Mouse (Mus musculus): ENCODE measurements at regions not wholly inside any gene's neighbourhood (a gene's known extent, or its start where the extent isn't known, plus 50 kb on each side); places are given as distances from the start of the nearest gene placed in this dataset.

- WGBS, result 71% methylated on average over 2 of the region's 2 CpGs
- Histone ChIP-seq H3K9me3 (no peaks in the 10 kb centered on the region), H3K36me3 (no peaks in the 10 kb centered on the region), H3K4me2 (replicated peaks) (no peak overlapping the region), H3K4me1 (replicated peaks) (no peaks in the 10 kb centered on the region), H3K4me3 (replicated peaks) (no peak overlapping the region), H3K9ac (replicated peaks) (no peak overlapping the region), H3K27me3 (no peaks in the 10 kb centered on the region), H3K27ac (no peak overlapping the region)
- peak; percentile 58; the same call in 1 of the 2 replicates for ATAC-seq
Observed at GRCm38 (mm10) chr2:63472248-63472647, 288.2 kb upstream of the Kcnh7 start.

GRCm38 (mm10) chr2:63459112-63459511 lies 275.0 kb upstream of the Kcnh7 start:
- H3K27me3 ChIP-seq, result no peaks in the 10 kb centered on the region
- no peaks in the 10 kb centered on the region for H3K4me1 ChIP-seq (replicated peaks)
- no peak overlapping the region for H3K4me2 ChIP-seq (replicated peaks)
- H3K9me3 ChIP-seq, result no peaks in the 10 kb centered on the region
- H3K9ac ChIP-seq (replicated peaks), result no peak overlapping the region
- H3K4me3 ChIP-seq (replicated peaks), result no peak overlapping the region
- H3K27ac ChIP-seq, result no peak overlapping the region
- ATAC-seq, result no peak
- WGBS, result 85% methylated on average over 2 of the region's 2 CpGs
- H3K36me3 ChIP-seq, result no peaks in the 10 kb centered on the region

GRCm38 (mm10) chr2:63454263-63455011 lies 270.4 kb upstream of the Kcnh7 start:
- 0 out of 2 replicates have a peak, but pooled peaks have one; percentile 20 for ATAC-seq
- H3K36me3 ChIP-seq, result no peaks in the 10 kb centered on the region
- 76% methylated on average over 10 of the region's 10 CpGs for WGBS
- H3K9ac ChIP-seq (replicated peaks), result no peak overlapping the region
- H3K4me1 ChIP-seq (replicated peaks), result no peaks in the 10 kb centered on the region
- H3K27ac ChIP-seq, result no peak overlapping the region
- H3K4me2 ChIP-seq (replicated peaks), result no peak overlapping the region
- no peaks in the 10 kb centered on the region for H3K9me3 ChIP-seq
- no peak overlapping the region for H3K4me3 ChIP-seq (replicated peaks)
- H3K27me3 ChIP-seq, result no peaks in the 10 kb centered on the region

GRCm38 (mm10) chr2:63452891-63453290 lies 268.8 kb upstream of the Kcnh7 start:
- no peak overlapping the region for H3K4me3 ChIP-seq (replicated peaks)
- ATAC-seq, result no peak
- H3K9me3 ChIP-seq, result no peaks in the 10 kb centered on the region
- H3K9ac ChIP-seq (replicated peaks), result no peak overlapping the region
- no peaks in the 10 kb centered on the region for H3K27me3 ChIP-seq
- WGBS, result 64% methylated on average over 1 of the region's 1 CpGs
- no peak overlapping the region for H3K4me2 ChIP-seq (replicated peaks)
- no peaks in the 10 kb centered on the region for H3K36me3 ChIP-seq
- H3K4me1 ChIP-seq (replicated peaks), result no peaks in the 10 kb centered on the region
- H3K27ac ChIP-seq, result no peak overlapping the region

- Histone ChIP-seq H3K9me3 (no peaks in the 10 kb centered on the region), H3K9ac (replicated peaks) (no peak overlapping the region), H3K36me3 (no peaks in the 10 kb centered on the region), H3K4me2 (replicated peaks) (no peak overlapping the region), H3K4me3 (replicated peaks) (no peak overlapping the region), H3K4me1 (replicated peaks) (no peaks in the 10 kb centered on the region), H3K27me3 (no peaks in the 10 kb centered on the region), H3K27ac (no peak overlapping the region)
- 86% methylated on average over 1 of the region's 1 CpGs for WGBS
- no peak for ATAC-seq
Observed at GRCm38 (mm10) chr2:63452164-63452563, 268.1 kb upstream of the Kcnh7 start.

GRCm38 (mm10) chr2:63434327-63434726 lies 250.2 kb upstream of the Kcnh7 start:
- H3K9ac ChIP-seq (replicated peaks), result no peak overlapping the region
- no peak overlapping the region for H3K4me2 ChIP-seq (replicated peaks)
- H3K9me3 ChIP-seq, result no peaks in the 10 kb centered on the region
- H3K27me3 ChIP-seq, result no peaks in the 10 kb centered on the region
- no peak overlapping the region for H3K4me3 ChIP-seq (replicated peaks)
- ATAC-seq, result no peak
- no peaks in the 10 kb centered on the region for H3K4me1 ChIP-seq (replicated peaks)
- no peaks in the 10 kb centered on the region for H3K36me3 ChIP-seq
- H3K27ac ChIP-seq, result no peak overlapping the region

GRCm38 (mm10) chr2:63405405-63405804 lies 221.3 kb upstream of the Kcnh7 start:
- no peaks in the 10 kb centered on the region for H3K9me3 ChIP-seq
- no peaks in the 10 kb centered on the region for H3K36me3 ChIP-seq
- no peaks in the 10 kb centered on the region for H3K4me1 ChIP-seq (replicated peaks)
- H3K27me3 ChIP-seq, result no peaks in the 10 kb centered on the region
- WGBS, result 83% methylated on average over 1 of the region's 1 CpGs
- peak; percentile 40; the same call in 1 of the 2 replicates for ATAC-seq
- no peak overlapping the region for H3K4me3 ChIP-seq (replicated peaks)
- H3K27ac ChIP-seq, result no peak overlapping the region
- no peak overlapping the region for H3K4me2 ChIP-seq (replicated peaks)
- no peak overlapping the region for H3K9ac ChIP-seq (replicated peaks)

All from midbrain, embryonic 13.5 days (tissue).